Mouse (Mus musculus) urinary bladder, adult 2 months (tissue): ENCODE results near the gene Eif2ak1. TPM values are rescaled to one million over a fixed set of nuclear protein-coding genes. Genes with fewer than 3 reads are reported as not detected.

Experiments
- DNase-seq: peaks from one replicate; pipeline ENCODE4 v3.0.0; 2022; ENCODE audit warnings: low spot score
- polyA plus RNA-seq: library from polyadenylated mRNA; depleted of rRNA; stranded (reverse); fragments of >200 nt; gene quantifications from 2 replicates; pipeline ENCODE4 v1.2.3, GENCODE M21; 2012

Eif2ak1 gene
- polyA plus RNA-seq, 1 experiment: 15.2 TPM

GRCm38 (mm10) chr5:143897635-143898330 lies 80.2 kb downstream of the Eif2ak1 start, which contains the start of gene Ankrd61:
Gene Ankrd61 (minus strand): TSS chr5:143897685.
- DNase-seq: no peak

GRCm38 (mm10) chr5:143902111-143902510 lies 84.5 kb downstream of the Eif2ak1 start:
- DNase-seq: no peak

- no peak for DNase-seq
Observed at GRCm38 (mm10) chr5:143903813-143904212, 86.2 kb downstream of the Eif2ak1 start.

- DNase-seq: no peak
Observed at GRCm38 (mm10) chr5:143906429-143906828, 88.8 kb downstream of the Eif2ak1 start.

GRCm38 (mm10) chr5:143908926-143909325 lies 91.3 kb downstream of the Eif2ak1 start:
- no peak for DNase-seq

GRCm38 (mm10) chr5:143909417-143910400 lies 92.1 kb downstream of the Eif2ak1 start, which contains the start of the genes Aimp2 and Pms2:
Gene Aimp2 (minus strand): TSS chr5:143909847.
Gene Pms2 (plus strand): TSS chr5:143909964.
- peak; percentile 77 for DNase-seq

- DNase-seq: no peak
Observed at GRCm38 (mm10) chr5:143916221-143916620, 98.6 kb downstream of the Eif2ak1 start.

GRCm38 (mm10) chr5:143917418-143917817 lies 99.8 kb downstream of the Eif2ak1 start:
- no peak for DNase-seq

- DNase-seq: no peak
Observed at GRCm38 (mm10) chr5:143918120-143918519, 100.5 kb downstream of the Eif2ak1 start.

- no peak for DNase-seq
Observed at GRCm38 (mm10) chr5:143924781-143925452, 107.3 kb downstream of the Eif2ak1 start.

GRCm38 (mm10) chr5:143927875-143928274 lies 110.3 kb downstream of the Eif2ak1 start, which contains the start of gene Gm42421:
Gene Gm42421 (plus strand): TSS chr5:143928175.
- no peak for DNase-seq

GRCm38 (mm10) chr5:143929291-143929690 lies 111.7 kb downstream of the Eif2ak1 start:
- DNase-seq: no peak

GRCm38 (mm10) chr5:143930656-143931055 lies 113.1 kb downstream of the Eif2ak1 start:
- DNase-seq: no peak

GRCm38 (mm10) chr5:143931863-143932580 lies 114.4 kb downstream of the Eif2ak1 start:
- no peak for DNase-seq

- DNase-seq: no peak
Observed at GRCm38 (mm10) chr5:143932831-143933230, 115.2 kb downstream of the Eif2ak1 start, which contains the start of gene Rsph10b. Gene Rsph10b (plus strand): TSS chr5:143933035.

GRCm38 (mm10) chr5:143933414-143933813 lies 115.8 kb downstream of the Eif2ak1 start:
- DNase-seq: no peak

- no peak for DNase-seq
Observed at GRCm38 (mm10) chr5:143933875-143934274, 116.3 kb downstream of the Eif2ak1 start.

- no peak for DNase-seq
Observed at GRCm38 (mm10) chr5:143936156-143936555, 118.6 kb downstream of the Eif2ak1 start.

GRCm38 (mm10) chr5:143941588-143941987 lies 124.0 kb downstream of the Eif2ak1 start:
- DNase-seq: no peak

GRCm38 (mm10) chr5:143943231-143944125 lies 125.9 kb downstream of the Eif2ak1 start:
- no peak for DNase-seq
